Mouse (Mus musculus) midbrain, embryonic 16.5 days (tissue): Measurements from ENCODE around the gene Etfa. TPM values are rescaled to one million over a fixed set of nuclear protein-coding genes. Genes with fewer than 3 reads are reported as not detected.

Experiments used
- ATAC-seq: fragments of 200-750 bp; cut with Nextera tagmentation; 2 replicates; pipeline ENCODE4 v1.8.0; 2017; ENCODE audit warnings: moderate TSS enrichment
- H3K27ac ChIP-seq: fragments of 300-500 bp; sonication (generic); 2 replicates; pipeline ENCODE4 v1.5.1; 2014; ENCODE audit warnings: mild to moderate bottlenecking, low read length, mixed read lengths
- H3K27me3 ChIP-seq: fragments of 300-500 bp; sonication (generic); 2 replicates; pipeline ENCODE4 v1.6.1; 2014; ENCODE audit warnings: low read depth, low read length, mixed read lengths; ENCODE audit not compliant: control insufficient read depth, insufficient read depth
- H3K36me3 ChIP-seq: fragments of 300-500 bp; sonication (generic); 2 replicates; pipeline ENCODE4 v1.6.1; 2014; ENCODE audit warnings: mild to moderate bottlenecking, low read length, moderate library complexity, mixed read lengths; ENCODE audit not compliant: control insufficient read depth, insufficient read depth
- H3K4me1 ChIP-seq: fragments of 300-500 bp; sonication (generic); 2 replicates; pipeline ENCODE4 v1.6.1; 2014; ENCODE audit warnings: mild to moderate bottlenecking, low read length, mixed read lengths; ENCODE audit not compliant: control insufficient read depth, insufficient read depth
- H3K4me2 ChIP-seq: fragments of 300-500 bp; sonication (generic); 2 replicates; pipeline ENCODE4 v1.6.1; 2014; ENCODE audit warnings: mild to moderate bottlenecking, low read length, mixed read lengths
- H3K4me3 ChIP-seq: fragments of 300-500 bp; sonication (generic); 2 replicates; pipeline ENCODE4 v1.5.1; 2014; ENCODE audit warnings: low read depth, mild to moderate bottlenecking, low read length, moderate library complexity, mixed read lengths
- H3K9ac ChIP-seq: fragments of 300-500 bp; sonication (generic); 2 replicates; pipeline ENCODE4 v1.6.1; 2014; ENCODE audit warnings: low read depth, low read length, mixed read lengths
- H3K9me3 ChIP-seq: fragments of 300-500 bp; sonication (generic); replicated peaks from 2 replicates; pipeline ENCODE4 v1.6.1; 2014; ENCODE audit warnings: mild to moderate bottlenecking, low read length, mixed read lengths; ENCODE audit not compliant: control insufficient read depth, poor library complexity, severe bottlenecking
- WGBS: fragments of 180-500 bp; shearing (Covaris S2); extraction: QIAGEN DNeasy Blood & Tissue Kit; methylation state at CpG from one replicate; pipeline ENCODE4 v1.1.7; 2014; 5-methylcytosine and 5-hydroxymethylcytosine counted together
- polyA plus RNA-seq: library from polyadenylated mRNA; unstranded; fragments of >200 nt; fragmentation: Nextera tagmentation; extraction: Ambion mirVana; gene quantifications from 2 replicates; pipeline ENCODE4 v1.2.1, GENCODE M21; 2015

Etfa gene
- polyA plus RNA-seq, 1 experiment from 2014 or later: 81.2 TPM

GRCm38 (mm10) chr9:55478699-55479098 is 33.3 kb downstream of the Etfa start:
- no peak overlapping the region for H3K27ac ChIP-seq
- H3K4me2 ChIP-seq: no peak overlapping the region
- no peak overlapping the region for H3K9ac ChIP-seq
- H3K9me3 ChIP-seq: no peaks in the 10 kb centered on the region
- no peaks in the 10 kb centered on the region for H3K36me3 ChIP-seq
- no peaks in the 10 kb centered on the region for H3K27me3 ChIP-seq
- ATAC-seq: no peak
- no peaks in the 10 kb centered on the region for H3K4me1 ChIP-seq
- H3K4me3 ChIP-seq: no peak overlapping the region

GRCm38 (mm10) chr9:55476084-55476483 is 36.0 kb downstream of the Etfa start:
- Histone ChIP-seq H3K4me2 (no peak overlapping the region), H3K4me3 (no peak overlapping the region), H3K27me3 (no peaks in the 10 kb centered on the region), H3K9ac (no peak overlapping the region), H3K4me1 (no peaks in the 10 kb centered on the region), H3K36me3 (no peaks in the 10 kb centered on the region), H3K27ac (no peak overlapping the region), H3K9me3 (no peaks in the 10 kb centered on the region)
- ATAC-seq: no peak
- WGBS: 88% methylated on average over 1 of the region's 1 CpGs

GRCm38 (mm10) chr9:55468397-55468796 is 43.6 kb downstream of the Etfa start:
- no peaks in the 10 kb centered on the region for H3K9me3 ChIP-seq
- no peak overlapping the region for H3K4me3 ChIP-seq
- no peaks in the 10 kb centered on the region for H3K27me3 ChIP-seq
- H3K4me2 ChIP-seq: no peak overlapping the region
- H3K4me1 ChIP-seq: no peaks in the 10 kb centered on the region
- WGBS: 32% methylated on average over 1 of the region's 1 CpGs
- H3K36me3 ChIP-seq: no peaks in the 10 kb centered on the region
- no peak for ATAC-seq
- no peak overlapping the region for H3K9ac ChIP-seq
- no peak overlapping the region for H3K27ac ChIP-seq

GRCm38 (mm10) chr9:55453366-55453765 is 58.7 kb downstream of the Etfa start:
- Histone ChIP-seq H3K9me3 (no peaks in the 10 kb centered on the region), H3K4me1 (no peaks in the 10 kb centered on the region), H3K4me2 (no peak overlapping the region), H3K9ac (no peak overlapping the region), H3K36me3 (no peaks in the 10 kb centered on the region), H3K27me3 (no peaks in the 10 kb centered on the region), H3K4me3 (no peak overlapping the region), H3K27ac (no peak overlapping the region)
- no peak for ATAC-seq
- WGBS: 87% methylated on average over 5 of the region's 5 CpGs

GRCm38 (mm10) chr9:55452906-55453305 is 59.1 kb downstream of the Etfa start:
- Histone ChIP-seq H3K27me3 (no peaks in the 10 kb centered on the region), H3K9ac (no peak overlapping the region), H3K4me1 (no peaks in the 10 kb centered on the region), H3K9me3 (no peaks in the 10 kb centered on the region), H3K4me3 (no peak overlapping the region), H3K36me3 (no peaks in the 10 kb centered on the region), H3K27ac (no peak overlapping the region), H3K4me2 (no peak overlapping the region)
- 100% methylated on average over 1 of the region's 1 CpGs for WGBS
- ATAC-seq: no peak

- H3K9me3 ChIP-seq: no peaks in the 10 kb centered on the region
- H3K4me3 ChIP-seq: no peak overlapping the region
- no peak overlapping the region for H3K9ac ChIP-seq
- H3K27me3 ChIP-seq: no peaks in the 10 kb centered on the region
- no peak overlapping the region for H3K27ac ChIP-seq
- no peak overlapping the region for H3K4me2 ChIP-seq
- no peaks in the 10 kb centered on the region for H3K4me1 ChIP-seq
- H3K36me3 ChIP-seq: no peaks in the 10 kb centered on the region
- ATAC-seq: no peak
- WGBS: 96% methylated on average over 3 of the region's 3 CpGs
Measured at GRCm38 (mm10) chr9:55451426-55451825, 60.6 kb downstream of the Etfa start.

- Histone ChIP-seq H3K36me3 (no peaks in the 10 kb centered on the region), H3K9me3 (no peaks in the 10 kb centered on the region), H3K4me1 (no peaks in the 10 kb centered on the region), H3K27me3 (no peaks in the 10 kb centered on the region), H3K4me2 (no peak overlapping the region), H3K4me3 (no peak overlapping the region), H3K27ac (no peak overlapping the region), H3K9ac (no peak overlapping the region)
- no peak for ATAC-seq
- 89% methylated on average over 6 of the region's 6 CpGs for WGBS
Measured at GRCm38 (mm10) chr9:55450035-55450434, 62.0 kb downstream of the Etfa start.

- Histone ChIP-seq H3K27me3 (no peaks in the 10 kb centered on the region), H3K9me3 (no peaks in the 10 kb centered on the region), H3K36me3 (no peaks in the 10 kb centered on the region), H3K4me2 (no peak overlapping the region), H3K27ac (no peak overlapping the region), H3K4me1 (no peaks in the 10 kb centered on the region), H3K4me3 (no peak overlapping the region), H3K9ac (no peak overlapping the region)
- WGBS: 62% methylated on average over 1 of the region's 1 CpGs
- ATAC-seq: no peak
Measured at GRCm38 (mm10) chr9:55449108-55449507, 62.9 kb downstream of the Etfa start.

- ATAC-seq: no peak
- Histone ChIP-seq H3K4me1 (no peaks in the 10 kb centered on the region), H3K36me3 (no peaks in the 10 kb centered on the region), H3K4me3 (no peak overlapping the region), H3K27me3 (no peaks in the 10 kb centered on the region), H3K27ac (no peak overlapping the region), H3K9ac (no peak overlapping the region), H3K9me3 (no peaks in the 10 kb centered on the region), H3K4me2 (no peak overlapping the region)
- WGBS: 85% methylated on average over 4 of the region's 4 CpGs
Measured at GRCm38 (mm10) chr9:55447509-55447908, 64.5 kb downstream of the Etfa start.
